Mouse (Mus musculus) liver, embryonic 14.5 days (tissue): Measurements from ENCODE around the gene Lrmda.

Experiments
- CTCF ChIP-seq: IDR thresholded peaks from 2 replicates; pipeline ENCODE4 v1.5.1; 2016; ENCODE audit warnings: antibody characterized with exemption, low read depth, control low read depth
- EP300 ChIP-seq: IDR thresholded peaks from 2 replicates; pipeline ENCODE4 v1.6.1; 2016; ENCODE audit warnings: antibody characterized with exemption, low read depth

DNA sequence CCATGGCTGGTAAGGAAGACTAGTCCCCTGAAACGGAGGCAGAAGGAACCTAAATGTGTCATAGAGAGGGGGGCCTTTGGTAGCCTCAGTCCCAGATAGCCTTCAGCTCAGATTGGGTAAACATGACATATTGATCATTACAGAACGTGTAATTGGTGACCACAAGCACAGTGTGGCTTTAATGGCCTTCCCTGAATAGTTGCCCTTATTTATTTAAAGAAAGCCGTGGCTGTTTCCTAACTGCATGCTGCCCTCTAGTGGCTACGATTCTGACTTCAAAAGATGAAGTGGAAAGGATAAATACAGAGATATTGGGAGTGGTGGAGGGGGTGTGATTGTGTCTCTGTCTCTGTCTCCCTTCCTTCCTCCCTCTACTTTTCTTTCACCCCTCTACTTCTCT is 1026.8 kb downstream of the Lrmda start:
- peak; percentile 54; the same call in 1 of the 2 replicates for TF ChIP-seq CTCF
- no peak for TF ChIP-seq EP300
